Mouse (Mus musculus) lung, adult 2 months (tissue): Measurements from ENCODE around the gene Lman2.

Experiments used
- CTCF ChIP-seq: fragments of 200-500 bp; IDR thresholded peaks from 2 replicates; pipeline ENCODE4 v1.5.1; 2011; ENCODE audit warnings: mild to moderate bottlenecking, low read length, control low read depth; ENCODE audit not compliant: insufficient read depth
- POLR2A ChIP-seq: fragments of 200-500 bp; IDR thresholded peaks from 2 replicates; pipeline ENCODE4 v1.6.1; 2011; ENCODE audit warnings: low read depth, mild to moderate bottlenecking, control low read depth, low read length, borderline replicate concordance; ENCODE audit errors: extremely low read depth

DNA sequence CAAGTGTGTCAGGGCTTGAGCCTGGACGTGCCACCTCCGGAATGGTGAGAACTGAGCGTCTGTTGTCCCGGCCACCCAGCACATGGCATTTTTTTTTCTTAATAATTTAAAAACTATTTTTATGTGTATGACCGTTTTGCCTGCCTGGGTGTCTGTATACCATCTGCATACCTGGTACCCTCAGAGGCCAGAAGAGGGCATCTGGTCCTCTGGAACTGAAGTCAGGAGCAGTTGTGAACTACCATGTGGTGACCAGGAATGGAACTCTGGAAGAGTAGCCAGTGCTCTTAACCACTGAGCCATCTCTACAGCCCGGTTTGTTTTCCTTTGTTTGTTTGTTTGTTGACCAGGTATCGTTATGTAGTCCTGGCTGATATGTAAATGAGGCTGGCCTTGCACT is 5.8 kb upstream of the Lman2 start:
- TF ChIP-seq POLR2A = no peak
- TF ChIP-seq CTCF = no peak
